Mouse (Mus musculus) midbrain, postnatal 0 days (tissue): ENCODE measurements at regions not wholly inside any gene's neighbourhood (a gene's known extent, or its start where the extent isn't known, plus 50 kb on each side); places are given as distances from the start of the nearest gene placed in this dataset.
"Not testable (repeated sequence)": the region's sequence is repeated elsewhere in the genome, so short reads cannot be mapped to it uniquely, and the experiment has no call there.

Experiments used
- ATAC-seq: fragments of 200-750 bp; cut with Nextera tagmentation; 2 replicates; pipeline ENCODE4 v1.8.0; 2017; ENCODE audit warnings: moderate number of reproducible peaks, mild to moderate bottlenecking, moderate TSS enrichment, moderate library complexity; ENCODE audit not compliant: low FRiP score
- DNase-seq: peaks from one replicate; pipeline ENCODE4 v3.0.0-alpha.2; 2015; ENCODE audit warnings: low spot score
- H3K27ac ChIP-seq: fragments of 300-500 bp; sonication (generic); 2 replicates; pipeline ENCODE4 v1.5.1; 2014; ENCODE audit warnings: low read depth, mild to moderate bottlenecking, low read length, mixed read lengths
- H3K27me3 ChIP-seq: fragments of 300-500 bp; sonication (generic); 2 replicates; pipeline ENCODE4 v1.6.1; 2014; ENCODE audit warnings: low read length, control low read depth, mixed read lengths; ENCODE audit not compliant: insufficient read depth
- H3K36me3 ChIP-seq: fragments of 300-500 bp; sonication (generic); 2 replicates; pipeline ENCODE4 v1.6.1; 2014; ENCODE audit warnings: low read length, control low read depth, mixed read lengths; ENCODE audit not compliant: insufficient read depth
- H3K4me1 ChIP-seq: fragments of 300-500 bp; sonication (generic); 2 replicates; pipeline ENCODE4 v1.6.1; 2014; ENCODE audit warnings: mild to moderate bottlenecking, control low read depth, antibody characterized with exemption, low read length, mixed read lengths; ENCODE audit not compliant: insufficient read depth
- H3K4me2 ChIP-seq: fragments of 300-500 bp; sonication (generic); 2 replicates; pipeline ENCODE4 v1.6.1; 2014; ENCODE audit warnings: low read depth, mild to moderate bottlenecking, low read length, mixed read lengths; ENCODE audit not compliant: poor library complexity, severe bottlenecking
- H3K4me3 ChIP-seq: fragments of 300-500 bp; sonication (generic); 2 replicates; pipeline ENCODE4 v1.5.1; 2014; ENCODE audit warnings: low read depth, mild to moderate bottlenecking, low read length, moderate library complexity
- H3K9ac ChIP-seq: fragments of 300-500 bp; sonication (generic); replicated peaks from 2 replicates; pipeline ENCODE4 v1.6.1; 2014; ENCODE audit warnings: mild to moderate bottlenecking, low read length, moderate library complexity, mixed read lengths; ENCODE audit not compliant: poor library complexity, severe bottlenecking
- H3K9me3 ChIP-seq: fragments of 300-500 bp; sonication (generic); 2 replicates; pipeline ENCODE4 v1.6.1; 2016; ENCODE audit warnings: low read length, control low read depth
- CTCF ChIP-seq: IDR thresholded peaks from 2 replicates; pipeline ENCODE4 v1.5.1; 2016; ENCODE audit warnings: antibody characterized with exemption, mild to moderate bottlenecking
- WGBS: fragments of 180-500 bp; shearing (Covaris S2); extraction: QIAGEN DNeasy Blood & Tissue Kit; methylation state at CpG from one replicate; pipeline ENCODE4 v1.1.7; 2014; 5-methylcytosine and 5-hydroxymethylcytosine counted together

- WGBS, result 23% methylated on average over 9 of the region's 9 CpGs
- Histone ChIP-seq H3K4me1 (0 out of 2 replicates have a peak, but pooled peaks cover 5% of the 10 kb centered on the region), H3K27me3 (no peaks in the 10 kb centered on the region), H3K9ac (no peak overlapping the region), H3K4me2 (peak overlapping the region; percentile 24), H3K36me3 (no peaks in the 10 kb centered on the region), H3K27ac (no peak overlapping the region), H3K9me3 (no peaks in the 10 kb centered on the region), H3K4me3 (no peak overlapping the region)
- TF ChIP-seq CTCF, result no peak
- peak; percentile 56 for DNase-seq
- 0 out of 2 replicates have a peak, but pooled peaks have one; percentile 20 for ATAC-seq
Observed at GRCm38 (mm10) chr4:23636231-23636928, 859.9 kb upstream of the Mms22l start.

GRCm38 (mm10) chr4:23636929-23637235, 859.4 kb upstream of the Mms22l start:
- no peaks in the 10 kb centered on the region for H3K36me3 ChIP-seq
- H3K4me3 ChIP-seq, result no peak overlapping the region
- H3K27ac ChIP-seq, result no peak overlapping the region
- no peak overlapping the region for H3K9ac ChIP-seq
- H3K27me3 ChIP-seq, result no peaks in the 10 kb centered on the region
- H3K4me1 ChIP-seq, result 0 out of 2 replicates have a peak, but pooled peaks cover 5% of the 10 kb centered on the region
- TF ChIP-seq CTCF, result no peak
- H3K4me2 ChIP-seq, result no peak overlapping the region
- ATAC-seq, result no peak
- WGBS, result 18% methylated on average over 2 of the region's 2 CpGs
- no peaks in the 10 kb centered on the region for H3K9me3 ChIP-seq
- DNase-seq, result no peak

- DNase-seq, H3K27ac ChIP-seq, ATAC-seq, H3K27me3 ChIP-seq, H3K4me1 ChIP-seq, H3K36me3 ChIP-seq, H3K9me3 ChIP-seq, H3K4me3 ChIP-seq, H3K4me2 ChIP-seq, H3K9ac ChIP-seq: not testable (repeated sequence)
- 83% methylated on average over 5 of the region's 5 CpGs for WGBS
Observed at GRCm38 (mm10) chr4:23656671-23657070, 839.6 kb upstream of the Mms22l start.

GRCm38 (mm10) chr4:23668896-23669295, 827.4 kb upstream of the Mms22l start:
- H3K27ac ChIP-seq, result no peak overlapping the region
- no peaks in the 10 kb centered on the region for H3K36me3 ChIP-seq
- ATAC-seq, result no peak
- H3K4me3 ChIP-seq, result no peak overlapping the region
- no peak overlapping the region for H3K9ac ChIP-seq
- 87% methylated on average over 2 of the region's 2 CpGs for WGBS
- peak; percentile 85 for DNase-seq
- no peaks in the 10 kb centered on the region for H3K9me3 ChIP-seq
- H3K4me1 ChIP-seq, result no peaks in the 10 kb centered on the region
- H3K4me2 ChIP-seq, result no peak overlapping the region
- H3K27me3 ChIP-seq, result no peaks in the 10 kb centered on the region
- TF ChIP-seq CTCF, result no peak

- no peak for DNase-seq
- Histone ChIP-seq H3K27me3 (no peaks in the 10 kb centered on the region), H3K27ac (no peak overlapping the region), H3K9me3 (no peaks in the 10 kb centered on the region), H3K4me2 (no peak overlapping the region), H3K4me3 (no peak overlapping the region), H3K9ac (no peak overlapping the region), H3K4me1 (no peaks in the 10 kb centered on the region), H3K36me3 (no peaks in the 10 kb centered on the region)
- no peak for TF ChIP-seq CTCF
- no peak for ATAC-seq
Observed at GRCm38 (mm10) chr4:23703626-23704025, 792.6 kb upstream of the Mms22l start.

- no peaks in the 10 kb centered on the region for H3K36me3 ChIP-seq
- no peaks in the 10 kb centered on the region for H3K27me3 ChIP-seq
- no peaks in the 10 kb centered on the region for H3K4me1 ChIP-seq
- 96% methylated on average over 2 of the region's 2 CpGs for WGBS
- TF ChIP-seq CTCF, result no peak
- H3K9me3 ChIP-seq, result no peaks in the 10 kb centered on the region
- H3K27ac ChIP-seq, result no peak overlapping the region
- no peak overlapping the region for H3K9ac ChIP-seq
- H3K4me2 ChIP-seq, result no peak overlapping the region
- ATAC-seq (no peak), DNase-seq (no peak)
- no peak overlapping the region for H3K4me3 ChIP-seq
Observed at GRCm38 (mm10) chr4:23710716-23711115, 785.5 kb upstream of the Mms22l start.
